Mouse (Mus musculus): ENCODE measurements around the gene Srpk2.
"Not testable (repeated sequence)": the region's sequence is repeated elsewhere in the genome, so short reads cannot be mapped to it uniquely, and the experiment has no call there.

Gene Srpk2

DNA sequence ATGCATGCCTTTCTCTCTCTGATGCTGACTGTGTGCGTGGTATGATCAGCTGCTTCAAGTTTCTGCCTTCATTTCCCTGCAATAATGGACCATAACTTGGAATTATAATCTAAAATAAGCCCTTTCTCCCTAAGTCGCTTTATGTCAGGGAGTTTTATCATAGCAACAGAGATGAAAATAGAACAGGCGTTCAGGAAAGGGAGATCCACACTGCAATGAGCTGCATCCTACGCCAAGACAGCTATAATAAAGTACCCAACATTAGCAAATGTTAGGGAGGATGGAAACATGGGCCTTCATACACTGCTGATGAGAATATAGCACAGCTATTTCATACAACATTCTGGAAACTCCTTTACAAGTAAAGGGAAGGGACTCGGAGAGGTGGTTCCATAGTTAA is 116.2 kb downstream of the Srpk2 start:
- DNase-seq (ENCODE audit: extremely low read depth, low read depth): no peak

DNA sequence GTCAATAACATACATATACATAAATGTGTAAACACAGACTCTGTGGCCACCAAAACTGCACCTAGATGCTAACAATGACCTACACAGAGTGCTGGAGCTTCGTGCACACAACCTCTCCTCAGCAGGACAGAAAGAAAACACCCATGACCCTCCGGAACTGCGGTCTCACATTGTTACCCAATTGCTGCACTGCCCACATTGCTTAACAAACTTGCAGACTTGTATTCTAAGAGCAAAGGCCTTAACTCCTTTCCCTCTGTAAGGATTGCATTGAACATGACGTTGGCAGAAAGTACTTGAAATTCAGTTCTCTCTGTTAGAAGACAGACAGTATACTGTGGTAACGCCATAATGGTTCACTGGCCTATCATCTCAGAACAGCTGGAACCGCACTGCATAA is 118.0 kb downstream of the Srpk2 start:
- DNase-seq (ENCODE audit: extremely low read depth, low read depth): no peak

DNA sequence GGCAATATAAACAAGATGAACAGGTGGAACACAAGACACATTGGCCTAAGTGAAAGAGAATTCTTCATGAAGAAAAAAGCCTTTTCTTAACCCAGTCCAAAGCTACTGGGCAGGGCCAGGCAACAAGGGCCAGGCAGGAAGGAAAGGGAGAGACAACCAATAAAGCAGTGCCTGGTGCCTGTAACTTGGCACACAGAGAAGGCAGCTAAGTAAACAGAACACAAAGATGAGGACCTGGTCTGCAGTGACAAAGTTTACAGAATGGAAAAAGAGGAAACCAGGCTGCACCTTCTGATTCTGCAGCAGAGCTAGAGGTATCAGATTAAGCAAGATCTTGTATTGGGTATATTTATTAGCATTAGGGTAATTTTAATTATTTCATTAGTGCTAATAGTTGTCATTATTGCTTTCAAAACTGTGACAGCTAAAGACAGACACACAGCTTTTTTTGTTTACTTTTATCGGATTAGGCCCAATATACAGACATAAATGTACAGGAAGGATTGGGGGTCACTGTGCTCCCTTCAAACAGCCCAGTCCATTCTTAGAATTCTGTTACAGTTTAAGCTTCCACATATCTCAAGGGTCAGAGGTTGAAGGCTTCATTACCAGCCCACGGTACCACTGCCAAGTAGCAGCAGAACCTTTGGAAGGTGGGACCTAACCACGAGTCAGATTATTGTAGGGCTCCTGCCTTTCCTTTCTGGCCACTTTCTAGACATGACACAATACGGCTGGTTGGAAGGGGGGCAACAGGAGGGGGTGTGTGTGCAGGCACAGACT is 121.9 kb downstream of the Srpk2 start:
- DNase-seq (ENCODE audit: extremely low read depth, low read depth): no peak

DNA sequence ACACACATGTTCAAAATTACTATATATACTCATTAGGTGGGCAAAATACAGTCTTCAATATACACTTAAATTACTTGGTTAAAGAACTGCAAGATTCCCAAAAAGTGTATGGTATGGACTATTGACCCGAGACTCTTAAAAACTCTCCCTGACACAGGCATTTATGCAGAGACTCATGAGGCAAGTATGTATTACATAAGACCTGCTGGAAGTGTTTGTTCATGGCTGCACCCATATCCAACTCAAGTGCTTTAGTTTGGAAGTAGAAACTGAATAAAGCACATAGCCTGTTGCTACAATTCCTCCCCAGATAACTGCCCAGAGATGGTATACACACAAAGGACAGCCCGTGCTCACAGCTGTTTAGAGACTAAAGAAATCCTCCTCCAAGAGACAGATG is 123.2 kb downstream of the Srpk2 start:
- no peak for DNase-seq (ENCODE audit: extremely low read depth, low read depth)

DNA sequence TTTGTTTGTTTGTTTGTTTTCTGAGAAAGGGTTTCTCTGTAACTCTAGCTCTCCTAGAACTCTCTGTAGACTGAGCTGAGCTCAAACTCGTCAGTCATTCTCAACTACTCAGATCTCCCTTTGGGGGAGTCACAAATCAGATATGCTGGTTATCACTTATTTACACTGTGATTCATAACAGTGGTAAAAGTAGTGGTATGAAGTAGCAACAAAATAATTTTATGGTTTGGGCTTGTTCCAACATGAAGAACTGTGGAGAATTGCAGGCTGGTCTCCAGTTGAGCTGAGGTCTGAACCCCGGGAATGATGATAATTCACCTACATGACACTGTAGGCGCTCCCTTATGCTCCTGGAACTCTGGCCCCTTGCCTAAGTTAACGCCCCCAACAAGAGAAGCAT is 124.2 kb downstream of the Srpk2 start:
- DNase-seq (ENCODE audit: extremely low read depth, low read depth): no peak

DNA sequence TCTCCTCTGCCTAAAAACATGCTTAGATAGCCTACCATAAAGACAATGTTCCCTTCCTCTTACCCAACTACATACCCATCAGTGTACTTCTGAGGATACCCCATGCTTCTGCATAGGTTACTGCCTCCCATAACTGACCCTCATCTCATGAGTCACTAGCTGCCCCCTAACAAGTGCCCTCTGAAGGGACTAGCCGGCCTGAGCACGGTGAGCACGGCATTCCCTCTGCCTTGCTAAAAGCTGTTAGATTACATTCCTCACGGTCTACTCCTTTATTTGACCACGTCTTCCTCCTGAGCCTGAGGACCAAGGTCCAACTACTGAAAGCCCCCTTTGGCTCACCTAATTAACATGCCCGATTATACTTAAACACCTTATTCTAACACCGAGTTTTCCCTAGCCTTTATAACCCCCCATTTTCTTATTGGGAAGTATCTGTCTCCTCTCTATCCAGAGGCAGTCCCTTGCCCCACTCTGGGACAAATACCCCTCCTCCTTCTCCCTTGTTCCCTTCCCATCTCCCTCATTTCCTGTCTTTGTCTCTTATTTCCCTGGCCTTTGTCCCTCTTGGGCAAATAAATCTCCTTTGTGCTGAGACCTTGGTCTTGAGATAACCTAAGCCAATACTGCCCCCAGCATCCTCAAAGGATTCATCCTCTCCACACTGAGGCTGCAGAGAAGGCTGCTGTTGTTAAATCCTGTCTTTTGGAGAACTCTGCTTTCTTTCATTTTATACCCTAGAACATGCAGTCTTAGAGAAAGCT is 128.2 kb downstream of the Srpk2 start:
- DNase-seq (ENCODE audit: extremely low read depth, low read depth): no peak

DNA sequence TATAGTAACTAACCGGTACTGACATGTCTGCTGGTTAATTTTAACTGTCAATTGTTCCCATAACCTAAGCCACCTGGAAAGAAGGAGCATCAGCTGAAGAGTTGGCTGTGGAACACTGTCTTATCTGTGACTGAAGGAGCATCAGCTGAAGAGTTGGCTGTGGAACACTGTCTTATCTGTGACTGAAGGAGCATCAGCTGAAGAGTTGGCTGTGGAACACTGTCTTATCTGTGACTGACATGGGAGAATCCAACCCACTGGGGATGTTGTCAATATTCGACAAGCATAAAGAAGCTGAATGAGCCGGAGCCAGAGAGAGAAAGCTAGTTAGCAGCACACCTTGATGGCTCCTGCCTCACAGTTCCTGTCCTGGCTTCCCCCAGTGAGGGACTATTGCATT is 131.1 kb downstream of the Srpk2 start:
- DNase-seq (ENCODE audit: extremely low read depth, low read depth): not testable (repeated sequence)

DNA sequence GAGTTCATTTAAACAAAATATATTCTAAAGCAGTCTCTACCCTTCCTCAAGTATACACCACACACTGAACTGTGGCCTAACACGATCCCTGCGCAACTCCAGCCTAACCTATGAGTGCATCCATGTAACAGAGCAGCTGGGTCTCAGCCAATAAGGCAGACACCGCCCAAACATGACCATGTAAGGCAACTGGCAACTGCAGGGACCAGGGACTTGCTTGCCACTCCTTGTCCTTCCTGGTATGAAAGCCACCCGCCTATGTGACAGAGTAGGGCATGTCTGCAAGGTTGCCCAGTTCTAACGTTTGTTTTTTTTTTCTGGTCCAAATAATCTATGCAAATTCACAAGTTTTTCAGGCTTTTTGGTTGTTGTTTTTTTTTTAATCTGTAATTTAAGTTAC is 132.7 kb downstream of the Srpk2 start:
- DNase-seq (ENCODE audit: extremely low read depth, low read depth): peak; percentile 58

DNA sequence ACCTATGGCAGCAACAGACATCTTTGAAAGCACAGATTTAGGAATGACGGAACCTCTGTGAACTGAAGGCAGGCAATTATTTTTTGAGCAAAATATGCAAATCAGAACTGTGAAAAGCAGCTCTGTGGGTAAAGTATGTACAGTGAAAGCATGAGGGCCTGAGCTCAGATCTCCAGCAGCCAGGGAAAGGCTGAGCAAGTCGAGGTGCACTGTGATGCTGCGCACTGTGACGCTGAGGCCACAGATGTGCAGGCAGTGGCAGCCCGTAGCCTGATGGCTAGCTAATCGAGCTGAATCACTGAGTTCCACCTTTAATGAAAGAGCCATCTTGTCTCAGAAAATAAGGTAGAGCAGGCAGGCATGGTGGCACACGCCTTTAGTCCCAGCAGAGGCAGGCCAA is 148.7 kb downstream of the Srpk2 start:
- no peak for DNase-seq (ENCODE audit: extremely low read depth, low read depth)

DNA sequence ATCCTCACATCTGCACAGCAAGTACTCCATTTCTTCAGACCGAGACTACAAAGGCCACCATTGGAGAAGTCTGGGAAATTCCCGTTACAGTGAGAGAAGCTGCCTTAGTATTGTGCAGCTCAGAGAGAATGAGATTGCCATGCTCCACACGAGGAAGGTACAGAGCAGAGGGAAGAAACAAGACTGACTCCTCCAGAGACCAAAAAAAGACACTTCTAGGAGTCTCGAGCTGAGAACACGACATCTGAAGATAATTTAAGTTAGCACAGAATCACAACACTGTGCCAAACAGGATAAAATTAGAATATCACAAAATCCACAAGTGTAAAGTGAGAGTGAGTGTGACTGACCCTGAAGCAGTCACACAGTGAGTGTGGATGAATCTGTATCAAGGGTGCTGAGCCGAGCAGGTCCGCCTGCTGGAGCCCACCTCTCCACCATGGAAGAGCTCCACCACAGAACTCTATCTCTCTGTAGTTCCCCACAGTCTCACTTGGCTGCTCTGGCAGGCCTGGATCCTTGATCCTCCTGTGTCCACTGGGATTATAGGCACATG is 152.8 kb downstream of the Srpk2 start:
- DNase-seq (ENCODE audit: extremely low read depth, low read depth): no peak

DNA sequence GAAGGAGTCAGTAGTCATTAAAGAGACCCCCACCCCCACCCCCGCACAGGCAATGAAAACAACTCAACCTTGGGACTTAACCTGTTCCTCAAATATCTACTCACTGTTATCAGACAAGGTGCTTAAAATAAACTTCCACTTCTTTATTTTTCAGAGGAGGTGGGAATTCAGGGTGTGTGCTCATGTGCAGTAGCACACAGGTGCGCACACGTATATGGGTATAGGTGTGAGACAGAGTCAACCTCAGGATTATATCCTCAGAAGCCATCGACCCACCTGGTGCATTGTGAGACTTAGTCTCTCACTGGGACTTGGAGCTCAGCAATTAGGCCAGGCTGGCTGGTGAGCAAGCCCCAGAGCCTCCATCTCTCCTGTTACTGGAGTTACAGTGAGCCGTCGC is 153.3 kb downstream of the Srpk2 start:
- no peak for DNase-seq (ENCODE audit: extremely low read depth, low read depth)

DNA sequence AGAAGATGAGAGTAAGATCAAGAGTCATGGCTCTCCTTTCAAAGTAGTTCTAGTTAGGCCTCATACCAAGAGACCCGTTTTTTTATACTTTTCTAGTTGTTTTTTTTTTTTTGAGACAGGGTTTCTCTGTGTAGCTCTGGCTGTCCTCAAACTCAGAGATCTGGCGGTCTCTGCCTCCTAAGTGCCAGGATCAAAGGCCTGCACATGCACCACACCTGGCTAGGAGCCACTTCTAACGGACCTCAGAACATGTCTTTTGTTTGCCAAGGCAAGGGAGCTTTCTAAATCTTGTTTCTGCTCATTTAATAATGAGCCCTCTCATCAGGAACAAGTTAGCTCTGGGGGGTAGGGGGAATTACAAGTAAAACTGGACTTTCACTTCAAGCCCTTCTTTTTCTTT is 159.8 kb downstream of the Srpk2 start:
- no peak for DNase-seq (ENCODE audit: extremely low read depth, low read depth)

DNA sequence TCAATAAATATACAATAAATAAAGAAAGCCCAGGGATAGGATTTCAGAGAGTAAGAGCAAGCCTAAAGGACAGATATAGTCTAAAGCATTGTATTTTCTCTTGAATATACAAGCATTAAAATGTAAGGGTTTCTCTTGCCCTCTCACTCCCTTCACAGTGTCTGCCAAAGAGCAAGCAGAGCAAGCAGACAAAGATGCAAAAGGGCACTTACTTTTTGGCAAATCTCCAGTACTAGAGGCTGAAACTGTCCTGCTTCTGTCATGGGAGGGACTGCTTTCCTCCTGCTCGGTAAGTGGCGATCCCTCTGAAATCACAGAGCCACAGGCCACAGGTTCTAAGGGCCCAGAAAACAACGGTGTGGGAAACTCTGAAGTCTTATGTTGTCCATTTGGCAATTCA is 160.5 kb downstream of the Srpk2 start:
- no peak for DNase-seq (ENCODE audit: extremely low read depth, low read depth)

DNA sequence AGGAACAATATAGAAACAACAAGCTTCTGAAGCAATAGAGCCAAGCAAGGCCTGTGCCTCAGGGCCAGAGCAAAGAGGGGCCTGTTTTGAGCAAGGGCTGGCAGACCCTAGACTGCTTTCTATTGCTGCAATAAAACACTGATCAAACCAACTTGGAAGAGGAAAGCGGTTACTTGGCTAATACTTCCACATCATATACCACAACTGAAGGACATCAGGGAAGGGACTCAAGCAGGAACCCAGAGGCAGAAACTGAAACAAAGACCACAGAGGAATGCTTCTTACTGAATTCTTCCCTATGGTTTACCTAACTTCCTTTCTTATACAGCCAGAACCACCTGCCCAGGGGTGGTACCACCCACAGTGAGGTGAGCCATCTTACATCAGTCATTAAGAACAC is 162.8 kb downstream of the Srpk2 start:
- no peak for DNase-seq (ENCODE audit: extremely low read depth, low read depth)

DNA sequence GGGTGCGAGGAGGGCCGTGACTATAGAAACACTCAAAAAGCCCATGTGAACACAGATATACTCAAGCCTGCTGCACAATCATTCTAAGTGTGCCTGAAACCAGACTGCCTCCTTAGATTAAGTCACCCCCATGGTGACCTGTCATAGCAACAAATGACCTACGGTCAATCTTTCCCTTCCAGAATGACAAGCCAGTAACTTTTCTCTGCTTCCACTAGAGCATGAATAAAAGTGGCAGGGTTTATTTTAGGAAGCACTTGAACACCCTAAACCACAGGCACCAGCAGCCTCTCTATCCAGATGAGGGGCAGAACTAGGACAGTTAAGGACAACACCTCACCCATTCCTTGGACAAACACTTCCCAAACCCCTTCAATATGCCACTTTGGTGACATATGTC is 164.7 kb downstream of the Srpk2 start:
- DNase-seq (ENCODE audit: extremely low read depth, low read depth): no peak

DNA sequence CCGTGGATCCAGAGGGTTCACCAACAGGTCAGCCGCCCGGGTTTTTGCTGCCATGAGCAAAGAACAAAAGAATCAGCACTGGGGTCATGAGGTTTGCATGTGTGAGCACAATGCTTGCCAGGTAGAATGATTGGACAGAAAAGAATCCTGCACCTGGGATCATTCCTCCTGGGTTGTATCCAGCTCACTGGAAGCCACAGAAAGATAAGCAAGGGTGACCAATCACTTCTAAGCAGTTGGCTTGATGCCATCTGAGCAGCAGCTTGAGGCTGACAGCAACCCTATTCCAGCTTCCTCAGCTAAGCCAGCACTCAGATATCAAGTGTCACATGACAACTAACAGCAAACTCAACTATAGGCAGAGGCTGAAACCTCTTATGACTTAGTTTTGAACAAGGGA is 165.7 kb downstream of the Srpk2 start:
- peak; percentile 58 for DNase-seq (ENCODE audit: extremely low read depth, low read depth)

DNA sequence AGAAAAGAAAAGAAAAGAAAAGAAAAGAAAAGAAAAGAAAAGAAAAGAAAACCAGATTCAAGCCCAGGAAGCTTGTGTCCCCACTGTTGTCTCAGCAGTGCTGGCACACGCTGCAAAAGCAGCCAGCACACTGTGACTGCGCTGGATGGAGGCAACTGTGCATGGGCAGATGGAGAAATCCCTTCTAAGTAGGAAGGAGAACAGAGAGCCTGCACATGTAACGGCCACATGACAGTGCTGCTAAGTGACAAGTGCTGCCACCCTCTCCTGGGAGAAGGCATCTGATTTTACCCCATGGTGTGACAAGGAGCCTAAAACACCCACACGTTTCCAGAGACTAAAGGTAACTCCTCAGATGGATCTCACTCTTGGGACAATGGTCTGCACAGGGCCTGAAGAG is 166.6 kb downstream of the Srpk2 start:
- DNase-seq (ENCODE audit: extremely low read depth, low read depth): no peak

DNA sequence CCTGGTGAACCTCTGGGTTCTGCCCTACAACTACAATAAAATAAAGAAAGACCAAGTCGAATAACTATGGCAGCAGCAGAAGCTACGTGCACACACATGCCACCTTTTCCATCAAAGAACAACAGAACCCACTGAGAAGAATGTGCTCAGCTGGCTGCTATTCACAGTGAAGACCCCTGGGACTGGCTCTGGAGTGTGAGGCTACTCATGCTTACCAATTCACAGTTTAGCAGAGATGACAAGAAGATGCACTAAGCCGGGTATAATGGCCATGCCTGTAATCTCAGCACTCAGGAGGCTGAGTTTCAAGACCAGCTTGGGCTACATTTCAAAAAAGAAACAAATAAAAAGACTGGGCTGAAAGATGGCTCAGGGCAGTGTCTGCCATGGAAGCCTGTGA is 167.5 kb downstream of the Srpk2 start:
- DNase-seq (ENCODE audit: extremely low read depth, low read depth): no peak

DNA sequence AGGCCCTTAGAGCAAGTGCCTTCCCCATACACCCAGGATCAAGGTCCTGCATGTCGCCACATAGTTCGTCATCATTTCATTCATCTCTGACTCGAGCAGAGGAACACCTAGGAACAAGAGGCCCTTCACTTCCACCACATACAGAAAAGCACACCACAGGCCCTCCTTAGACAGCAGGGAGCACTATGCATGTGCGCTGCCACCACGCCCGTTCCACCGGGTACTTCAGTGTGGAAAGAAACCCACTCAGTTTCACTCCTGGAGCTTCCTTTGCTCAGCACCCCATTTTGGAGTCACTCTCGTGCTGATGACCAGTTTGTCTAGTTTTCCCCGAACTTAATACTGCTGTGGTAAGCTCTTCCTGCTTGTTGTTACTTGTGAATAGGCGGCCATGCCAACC is 169.4 kb downstream of the Srpk2 start:
- no peak for DNase-seq (ENCODE audit: extremely low read depth, low read depth)

DNA sequence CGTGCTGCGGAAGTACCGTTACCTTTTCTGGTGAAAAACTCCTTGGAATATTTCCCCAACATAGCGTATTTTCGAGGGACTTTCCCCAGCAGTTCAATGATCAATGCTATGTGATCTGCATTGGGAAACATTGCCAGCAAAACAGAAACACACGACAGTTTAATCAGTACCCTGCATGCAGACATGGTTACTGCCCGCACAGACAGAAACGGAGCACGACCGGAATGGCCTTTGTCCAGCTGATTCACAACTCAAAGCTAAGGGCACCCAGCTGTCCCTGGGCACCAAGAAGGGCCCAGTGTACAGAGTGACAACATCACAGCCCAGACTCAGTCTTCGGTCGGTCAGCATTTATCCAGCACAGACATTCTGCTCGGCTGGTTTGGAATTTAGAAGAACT is 170.9 kb downstream of the Srpk2 start:
- DNase-seq (ENCODE audit: extremely low read depth, low read depth): no peak

DNA sequence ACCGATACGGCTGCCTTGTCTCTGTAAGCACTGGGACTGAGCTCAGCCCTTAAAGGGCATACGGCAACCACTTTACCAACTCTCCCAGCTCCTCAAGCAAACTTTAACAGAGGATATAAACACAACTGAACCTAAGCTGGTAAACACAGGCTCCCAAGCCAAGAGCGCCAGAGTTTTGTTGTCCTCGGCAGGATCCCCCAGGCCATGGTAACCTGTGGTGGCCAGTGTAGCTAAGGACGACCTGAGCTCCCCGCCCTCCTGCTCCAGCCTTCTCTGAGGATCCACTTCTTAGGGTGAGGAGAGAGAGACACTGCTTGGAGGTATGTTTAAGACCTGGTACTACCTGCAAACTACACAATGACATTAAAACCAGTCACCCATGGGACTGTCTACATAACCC is 171.9 kb downstream of the Srpk2 start:
- no peak for DNase-seq (ENCODE audit: extremely low read depth, low read depth)

DNA sequence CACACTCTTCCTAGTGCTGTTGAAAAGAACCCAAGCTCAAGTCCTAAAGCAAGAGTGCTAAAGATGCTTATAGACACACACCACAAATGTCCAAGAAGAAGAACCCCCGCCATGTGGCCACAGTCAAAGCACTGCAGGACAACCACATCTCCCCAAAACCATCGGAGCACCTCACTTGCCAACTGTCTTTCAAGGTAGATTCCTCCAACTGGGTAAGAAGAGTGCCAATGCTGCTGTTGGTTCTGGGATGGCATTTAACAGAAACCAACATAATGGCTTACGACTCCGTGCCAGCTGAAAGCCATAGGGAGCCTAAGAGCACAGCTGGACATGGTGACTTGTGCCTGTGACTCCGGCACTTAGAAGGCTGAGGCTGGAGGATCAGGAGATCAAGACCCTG is 173.0 kb downstream of the Srpk2 start:
- DNase-seq (ENCODE audit: extremely low read depth, low read depth): no peak

DNA sequence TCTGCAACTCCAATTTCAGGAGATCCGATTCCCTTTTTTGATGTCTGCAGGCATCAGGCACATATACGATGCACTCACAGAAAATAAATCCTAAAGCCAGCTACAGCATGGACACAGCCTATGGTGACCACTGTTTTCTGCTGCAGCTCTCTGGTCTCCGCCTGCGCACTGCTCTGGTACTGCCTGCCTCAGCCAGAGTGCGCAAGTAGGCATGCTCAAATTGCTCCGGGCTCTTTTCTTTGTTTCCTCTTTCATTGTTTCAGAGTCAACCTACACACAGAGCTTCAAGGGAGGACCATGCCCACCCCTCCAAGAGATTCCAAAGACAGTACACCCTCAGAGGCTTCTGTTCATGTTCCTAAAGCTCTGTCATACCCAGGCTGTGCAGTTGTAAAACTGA is 175.8 kb downstream of the Srpk2 start:
- no peak for DNase-seq (ENCODE audit: extremely low read depth, low read depth)
